Mouse (Mus musculus) brain, embryonic 14.5 days (tissue): ENCODE results near the gene Grhpr.

Source experiments
- CTCF ChIP-seq: fragments of 200-500 bp; IDR thresholded peaks from 2 replicates; pipeline ENCODE4 v1.5.1; 2012; ENCODE audit warnings: inconsistent platforms, mild to moderate bottlenecking, moderate library complexity, borderline replicate concordance; ENCODE audit not compliant: insufficient read depth, insufficient read length; ENCODE audit errors: extremely low read depth
- POLR2A ChIP-seq: fragments of 200-500 bp; IDR thresholded peaks from 2 replicates; pipeline ENCODE4 v1.6.1; 2012; ENCODE audit warnings: mild to moderate bottlenecking, inconsistent platforms, borderline replicate concordance; ENCODE audit not compliant: poor library complexity, insufficient read depth, insufficient read length, severe bottlenecking; ENCODE audit errors: extremely low read depth

GRCm38 (mm10) chr4:44981280-44981973 is at the start of gene Grhpr:
- TF ChIP-seq POLR2A (no peak), CTCF (peak; percentile 24; the same call in 1 of the 2 replicates)
